Mouse (Mus musculus): ENCODE data around the gene Zfp148.
"Not testable (repeated sequence)": the region's sequence is repeated elsewhere in the genome, so short reads cannot be mapped to it uniquely, and the experiment has no call there.

Zfp148 gene

GRCm38 (mm10) chr16:33464509-33465241 lies 84.0 kb downstream of the Zfp148 start:
- peak; percentile 40 to 58 for DNase-seq

GRCm38 (mm10) chr16:33465242-33465614 lies 84.6 kb downstream of the Zfp148 start:
- DNase-seq = no peak

DNA sequence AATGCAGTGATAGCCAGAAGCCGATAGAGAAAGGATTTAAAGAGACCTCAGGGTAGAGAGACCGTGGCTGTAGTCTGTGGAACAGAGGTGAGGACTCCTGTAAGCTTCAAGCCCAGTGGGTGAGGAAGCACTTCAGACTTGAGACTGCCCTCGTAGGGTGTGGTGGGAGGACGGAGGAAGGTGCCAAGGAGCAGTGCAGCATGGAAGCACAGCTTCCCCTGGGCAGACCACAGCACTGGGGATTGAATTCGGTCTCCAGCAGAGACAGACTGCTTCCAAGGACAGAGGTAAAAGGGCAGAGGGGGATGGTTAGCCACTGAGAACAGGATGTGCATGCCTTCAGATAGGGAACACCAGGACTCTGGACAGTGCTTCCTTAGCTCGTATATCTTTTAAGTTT lies 86.8 kb downstream of the Zfp148 start:
- DNase-seq = peak; percentile 45 to 86

- no peak for DNase-seq
Observed at GRCm38 (mm10) chr16:33469973-33470372, 89.3 kb downstream of the Zfp148 start.

DNA sequence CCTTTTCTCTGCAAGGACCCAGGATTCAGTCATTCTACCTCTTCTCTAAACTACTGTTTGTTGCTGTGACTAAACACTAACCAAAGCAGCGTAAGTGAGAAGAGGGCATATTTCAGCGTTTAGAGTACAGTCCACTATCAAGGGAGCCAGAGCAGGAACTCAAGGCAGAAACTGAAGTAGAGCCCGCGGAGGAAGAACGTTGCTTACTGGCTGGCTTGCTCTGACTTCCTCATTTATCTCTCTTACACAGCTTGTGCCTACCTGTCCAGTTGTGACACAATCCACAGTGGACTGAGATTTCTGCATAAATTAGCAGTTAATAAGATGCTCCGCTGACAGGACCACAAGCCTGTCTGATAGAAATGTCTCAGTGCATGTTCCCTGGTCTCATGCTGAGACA lies 93.7 kb downstream of the Zfp148 start:
- no peak for DNase-seq

DNA sequence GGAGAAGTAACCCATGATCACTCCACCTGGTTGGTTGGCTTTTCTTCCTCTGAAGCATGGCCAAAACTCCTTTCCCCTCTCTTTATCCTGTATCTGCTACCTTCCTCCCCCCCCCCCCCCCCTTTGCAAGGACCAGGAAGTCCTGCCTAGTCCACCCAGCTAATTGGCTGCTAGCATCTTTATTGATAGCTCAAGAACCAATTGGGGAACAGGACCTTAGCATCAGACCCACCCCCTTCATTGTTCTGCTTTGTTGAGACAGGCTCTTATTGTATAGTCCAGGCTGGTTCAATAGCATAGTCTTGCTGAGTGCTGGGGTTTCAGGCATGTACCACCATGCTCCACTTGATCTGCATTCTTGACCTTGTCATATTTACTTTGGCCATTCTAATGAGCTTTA lies 99.3 kb downstream of the Zfp148 start:
- no peak for DNase-seq

DNA sequence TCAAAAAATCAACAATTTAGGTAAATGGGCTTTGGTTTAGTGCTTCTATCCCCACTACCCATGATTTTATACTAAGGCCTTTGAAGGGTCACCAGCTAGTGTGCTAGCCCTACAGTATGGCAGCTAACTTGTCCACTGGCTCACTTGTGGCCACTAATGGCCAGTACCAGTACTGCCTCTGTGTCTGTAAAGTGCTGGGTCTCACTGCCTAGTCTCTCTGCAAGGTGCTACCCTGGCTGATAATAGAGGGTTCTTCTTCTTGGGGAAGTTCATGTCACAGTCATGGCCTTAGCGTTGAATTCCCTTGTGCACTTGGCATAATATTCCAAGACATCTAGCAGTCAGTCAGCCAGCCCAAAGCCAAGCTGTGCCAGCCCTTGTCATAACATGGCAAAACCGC lies 100.5 kb downstream of the Zfp148 start:
- peak in 1 of 2 experiments; percentile 55 for DNase-seq

DNA sequence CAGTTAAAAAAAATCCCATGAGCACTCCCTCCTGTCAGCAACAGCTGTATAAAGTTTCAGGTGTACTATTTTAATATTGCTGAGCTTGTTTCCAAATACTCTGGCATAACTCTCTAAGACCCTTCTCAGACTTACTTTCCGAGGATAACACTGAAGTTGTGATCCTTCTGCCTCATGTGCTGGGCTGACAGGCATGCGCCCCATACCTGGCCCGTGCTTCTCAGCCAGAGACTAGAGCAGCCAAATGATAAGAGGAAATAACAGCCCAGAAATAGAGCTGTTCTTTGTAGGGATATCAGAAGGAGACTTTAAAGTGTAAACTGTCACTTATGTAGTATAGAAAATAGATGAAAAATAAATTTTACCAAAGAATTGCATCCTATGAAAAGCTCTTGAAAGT lies 101.7 kb downstream of the Zfp148 start:
- no peak for DNase-seq

DNA sequence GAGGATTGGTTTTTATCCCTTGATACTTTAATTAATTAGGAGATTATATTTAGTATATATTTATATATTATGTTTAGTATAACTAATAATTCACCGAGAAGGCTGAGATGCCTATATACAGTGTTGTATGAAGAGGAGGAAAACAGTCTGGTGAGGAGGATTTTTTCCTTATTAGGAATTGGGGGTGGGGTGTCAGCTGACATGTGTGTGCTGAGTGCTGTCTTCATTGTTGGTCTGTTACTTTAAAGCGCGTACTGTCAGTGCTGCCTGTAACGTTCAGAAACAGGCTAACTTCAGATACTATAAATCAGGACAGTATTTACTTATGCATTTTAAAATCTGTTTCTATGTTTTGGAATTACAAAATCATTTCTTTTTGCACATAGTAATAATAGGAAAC lies 107.1 kb downstream of the Zfp148 start:
- DNase-seq = no peak

DNA sequence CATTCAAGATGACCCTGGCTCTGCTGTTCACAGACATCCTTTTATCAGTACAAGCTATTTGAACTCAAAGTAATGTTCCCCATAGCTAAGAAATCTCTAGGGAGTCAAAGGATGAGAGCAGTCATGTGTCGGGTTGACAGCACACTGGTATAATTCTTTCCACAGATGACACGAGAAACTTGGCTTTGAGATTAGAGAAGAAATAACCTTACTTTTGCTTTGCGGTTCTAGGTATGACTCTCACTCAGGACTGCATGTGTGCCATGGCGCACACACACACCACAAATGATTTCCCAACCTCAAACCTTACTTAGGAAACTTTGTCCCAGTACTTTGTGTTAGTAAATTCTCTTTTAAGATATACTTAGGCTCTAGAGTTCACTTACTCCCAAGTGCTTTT lies 113.7 kb downstream of the Zfp148 start:
- DNase-seq = no peak

- DNase-seq = no peak
Observed at GRCm38 (mm10) chr16:33508082-33508481, 127.4 kb downstream of the Zfp148 start.

- DNase-seq = not testable (repeated sequence)
Observed at GRCm38 (mm10) chr16:33509231-33509630, 128.6 kb downstream of the Zfp148 start.

GRCm38 (mm10) chr16:33510856-33511255 lies 130.2 kb downstream of the Zfp148 start:
- DNase-seq = not testable (repeated sequence)

- DNase-seq = no peak
Observed at GRCm38 (mm10) chr16:33512555-33512954, 131.9 kb downstream of the Zfp148 start.

GRCm38 (mm10) chr16:33516807-33517565 lies 136.3 kb downstream of the Zfp148 start, which contains the start of gene Slc12a8:
Slc12a8 (plus strand) TSS chr16:33517328.
- DNase-seq = peak; percentile 14 to 56

GRCm38 (mm10) chr16:33517627-33518026 lies 137.0 kb downstream of the Zfp148 start:
- peak in 1 of 2 experiments; percentile 13 for DNase-seq

DNA sequence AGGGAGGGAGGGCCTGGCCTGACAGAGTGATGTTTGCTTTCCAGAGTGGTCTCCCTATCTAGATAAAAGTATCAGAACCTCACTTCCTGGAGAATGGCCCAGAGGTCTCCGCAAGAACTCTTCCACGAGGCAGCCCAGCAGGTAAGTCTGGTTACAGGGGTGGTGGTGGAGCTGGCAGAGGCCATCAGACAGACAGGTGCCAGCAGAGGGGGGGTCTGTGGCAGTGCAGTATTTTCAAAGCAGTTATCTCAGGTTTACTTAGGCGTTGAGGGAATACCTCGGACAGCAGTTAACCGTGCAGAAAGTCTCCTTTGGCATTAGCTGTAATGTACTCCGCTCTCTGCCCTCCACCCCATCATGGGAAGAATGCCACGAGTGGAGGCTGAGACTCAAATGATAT lies 137.6 kb downstream of the Zfp148 start:
- DNase-seq = no peak

GRCm38 (mm10) chr16:33519916-33520568 lies 139.4 kb downstream of the Zfp148 start:
- DNase-seq = no peak

GRCm38 (mm10) chr16:33522516-33522915 lies 141.9 kb downstream of the Zfp148 start:
- no peak for DNase-seq

DNA sequence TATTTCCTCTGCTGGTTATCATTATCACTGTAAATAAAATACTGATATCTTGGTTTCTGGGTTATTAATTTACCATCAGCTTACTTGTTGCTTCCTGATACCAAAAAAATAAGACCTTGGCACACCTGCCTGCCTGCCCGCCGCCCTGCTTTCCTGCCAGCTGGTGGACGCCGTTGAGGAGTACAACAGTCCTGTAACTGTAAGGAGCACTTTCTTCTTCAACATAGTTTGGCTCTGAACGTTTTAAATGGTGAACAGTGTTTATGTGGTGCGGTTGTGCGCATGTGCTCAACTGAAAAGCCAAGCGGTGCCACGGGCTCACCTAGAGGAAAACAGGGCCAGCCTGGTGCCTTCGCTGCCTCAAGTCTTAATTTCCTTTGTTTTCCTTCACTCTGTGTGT lies 142.9 kb downstream of the Zfp148 start:
- DNase-seq = no peak

- no peak for DNase-seq
Observed at GRCm38 (mm10) chr16:33529502-33530454, 149.1 kb downstream of the Zfp148 start.

DNA sequence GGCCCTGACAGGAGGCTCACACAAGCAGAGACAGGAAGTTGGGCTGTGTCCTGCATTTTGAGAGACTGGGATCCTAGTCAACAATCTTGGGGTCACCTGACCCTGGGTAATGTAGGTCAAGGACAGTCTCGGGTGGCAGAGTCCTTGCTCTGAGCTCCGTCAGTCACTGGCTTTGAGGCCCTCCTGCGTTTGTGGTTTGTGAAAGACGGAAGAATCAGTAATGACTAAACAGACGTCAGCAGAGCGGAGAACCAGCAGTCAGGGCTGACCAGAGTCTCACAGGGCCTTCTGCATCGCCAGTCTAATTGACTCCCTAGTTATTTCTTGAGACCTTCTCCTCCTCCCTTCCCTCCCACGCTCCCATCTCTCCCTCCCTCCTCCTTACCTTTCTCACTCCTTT lies 150.5 kb downstream of the Zfp148 start:
- no peak for DNase-seq

DNA sequence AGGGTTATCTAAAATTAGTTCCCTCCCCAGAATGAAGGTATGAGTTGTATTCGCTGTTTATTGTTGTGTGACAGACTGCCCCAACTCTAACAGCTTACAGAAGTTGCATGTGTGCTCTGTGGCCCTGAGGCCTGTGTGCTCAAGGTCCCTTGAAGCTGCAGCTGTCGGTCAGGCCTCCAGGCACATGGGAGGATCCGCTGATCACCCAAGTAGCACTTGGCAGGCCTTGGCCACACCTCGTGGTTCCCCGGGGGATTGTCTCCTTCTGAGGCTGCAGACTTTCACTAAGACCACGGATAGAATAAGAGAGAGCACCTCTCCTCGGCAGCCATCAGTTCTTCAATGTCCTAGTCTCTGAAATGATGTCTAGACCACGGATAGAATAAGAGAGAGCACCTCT lies 155.8 kb downstream of the Zfp148 start:
- no peak for DNase-seq

All from kidney, postnatal 25 days (tissue).